Mouse (Mus musculus): ENCODE data around the gene Slit2. TPM values are rescaled to one million over a fixed set of nuclear protein-coding genes. Genes with fewer than 3 reads are reported as not detected.

The Slit2 gene
- polyA plus RNA-seq, 1 experiment from 2014 or later, result 38.9 TPM

DNA sequence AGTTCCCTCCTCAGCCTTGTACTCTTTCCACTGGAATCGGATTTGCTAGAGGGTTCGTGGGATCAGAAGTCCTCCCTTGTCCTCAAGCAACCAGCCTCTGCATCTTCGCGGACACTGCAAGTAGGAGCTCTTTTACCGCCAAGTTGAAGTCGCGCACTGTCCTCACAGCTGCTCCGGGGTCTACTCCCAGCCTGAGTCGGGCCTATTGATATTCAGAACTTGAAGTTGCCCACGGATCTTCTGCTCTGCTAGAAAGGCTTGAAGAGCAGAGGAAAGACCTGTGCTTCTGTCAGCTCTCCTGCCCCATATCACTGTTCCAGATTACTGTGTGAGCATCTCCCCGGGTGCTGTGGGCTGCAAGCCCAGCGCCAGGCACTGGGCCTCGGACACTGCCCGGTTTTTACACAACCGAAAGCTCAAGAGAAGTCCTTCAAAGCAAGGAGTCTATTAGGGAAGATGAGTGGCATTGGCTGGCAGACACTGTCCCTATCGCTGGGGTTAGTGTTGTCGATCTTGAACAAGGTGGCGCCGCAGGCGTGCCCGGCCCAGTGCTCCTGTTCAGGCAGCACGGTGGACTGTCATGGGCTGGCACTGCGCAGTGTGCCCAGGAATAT, 1.8 kb downstream of the Slit2 start:
- Histone ChIP-seq H3K9me3 (ENCODE audit: control insufficient read depth, low read length) (no peaks in the 10 kb centered on the region), H3K9ac (ENCODE audit: low read length) (peak overlapping the region; percentile 76), H3K4me2 (peak overlapping the region; percentile 72), H3K27ac (ENCODE audit: low read depth, low read length) (peak overlapping the region; percentile 9; the same call in 1 of the 2 replicates), H3K36me3 (ENCODE audit: control insufficient read depth, insufficient read depth, low read length) (no peaks in the 10 kb centered on the region), H3K27me3 (ENCODE audit: control insufficient read depth, insufficient read depth, low read length) (peaks cover 14% of the 10 kb centered on the region), H3K4me1 (ENCODE audit: control insufficient read depth, insufficient read depth, low read length) (peaks cover 21% of the 10 kb centered on the region), H3K4me3 (ENCODE audit: low read depth, low read length) (peak overlapping the region; percentile 62)
- peak; percentile 94 for DNase-seq (ENCODE audit: low spot score, missing footprints)
- ATAC-seq (ENCODE audit: low FRiP score), result no peak; the same call in 1 of the 2 replicates
- under 1% methylated on average over 23 of the region's 23 CpGs for WGBS

DNA sequence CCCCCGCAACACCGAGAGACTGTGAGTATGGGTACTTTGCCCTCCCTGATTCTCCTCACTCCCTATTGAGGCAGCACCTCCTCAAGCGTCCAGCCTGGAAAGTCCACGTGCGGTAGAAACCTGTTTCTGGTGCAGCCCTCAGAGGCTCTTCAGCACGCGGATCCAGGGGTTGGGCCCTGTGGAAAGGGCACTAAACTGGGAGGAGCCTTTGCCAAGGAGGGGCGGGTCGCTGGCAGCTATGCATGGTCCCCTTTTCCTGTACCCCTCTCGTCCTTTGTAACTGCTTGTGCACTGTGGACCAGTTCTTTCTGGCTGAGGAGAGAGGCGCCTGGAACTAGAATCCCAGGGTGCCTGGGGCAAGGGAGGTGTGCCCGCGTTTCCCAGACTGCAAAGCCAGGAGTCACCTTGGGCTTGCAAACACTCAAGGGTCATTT, 2.3 kb downstream of the Slit2 start:
- peak; percentile 10; the same call in 1 of the 2 replicates for ATAC-seq (ENCODE audit: low FRiP score)
- peaks cover 21% of the 10 kb centered on the region for H3K4me1 ChIP-seq (ENCODE audit: control insufficient read depth, insufficient read depth, low read length)
- no peaks in the 10 kb centered on the region for H3K9me3 ChIP-seq (ENCODE audit: control insufficient read depth, low read length)
- H3K4me3 ChIP-seq (ENCODE audit: low read depth, low read length), result peak overlapping the region; percentile 62
- 0% methylated on average over 13 of the region's 13 CpGs for WGBS
- peak overlapping the region; percentile 9; the same call in 1 of the 2 replicates for H3K27ac ChIP-seq (ENCODE audit: low read depth, low read length)
- H3K36me3 ChIP-seq (ENCODE audit: control insufficient read depth, insufficient read depth, low read length), result no peaks in the 10 kb centered on the region
- H3K9ac ChIP-seq (ENCODE audit: low read length), result peak overlapping the region; percentile 76
- H3K27me3 ChIP-seq (ENCODE audit: control insufficient read depth, insufficient read depth, low read length), result peaks cover 14% of the 10 kb centered on the region
- DNase-seq (ENCODE audit: low spot score, missing footprints), result peak; percentile 95
- H3K4me2 ChIP-seq, result peak overlapping the region; percentile 72

DNA sequence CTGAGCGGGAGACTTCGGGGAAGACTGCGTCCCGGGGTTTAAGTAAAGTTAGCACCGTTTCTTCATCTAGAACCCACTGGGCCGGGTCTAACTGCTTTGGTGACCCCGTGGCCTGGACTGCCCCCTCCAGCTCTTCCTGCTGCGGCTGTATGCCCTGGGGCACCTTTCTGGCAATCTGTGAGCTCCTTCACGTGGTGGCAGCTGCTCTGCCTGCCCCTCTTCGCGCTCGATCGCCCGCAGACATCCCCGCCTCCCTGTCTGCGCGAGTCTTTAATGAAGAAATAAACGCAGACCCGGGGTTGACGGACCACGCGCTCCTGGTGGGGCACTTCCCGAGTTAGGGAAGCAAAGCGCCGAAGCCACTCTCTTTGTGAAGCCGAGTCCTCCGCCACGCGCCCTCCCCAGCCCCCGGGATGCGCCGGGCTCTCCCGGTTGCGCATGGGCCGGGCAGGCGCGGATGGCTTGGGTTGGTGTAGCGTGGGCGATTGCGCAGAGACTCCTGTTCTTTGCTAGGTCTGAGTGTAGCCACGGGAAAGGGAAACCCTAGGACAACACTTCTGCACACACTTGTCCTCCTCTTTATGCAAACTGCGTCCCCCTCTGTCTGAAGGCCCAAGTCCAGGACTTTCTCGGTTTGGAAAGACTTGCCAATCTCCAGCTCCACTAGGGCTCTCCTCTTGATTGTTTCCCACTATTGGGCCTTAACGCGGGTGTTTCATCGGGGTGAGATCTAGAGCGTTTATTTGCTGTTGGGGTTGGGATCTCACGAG, 3.1 kb downstream of the Slit2 start:
- Histone ChIP-seq H3K4me2 (peak overlapping the region; percentile 72), H3K27me3 (ENCODE audit: control insufficient read depth, insufficient read depth, low read length) (peaks cover 14% of the 10 kb centered on the region), H3K4me1 (ENCODE audit: control insufficient read depth, insufficient read depth, low read length) (peaks cover 21% of the 10 kb centered on the region), H3K4me3 (ENCODE audit: low read depth, low read length) (peak overlapping the region; percentile 62), H3K27ac (ENCODE audit: low read depth, low read length) (0 out of 2 replicates have a peak overlapping the region, but pooled peaks have one; percentile 22), H3K9ac (ENCODE audit: low read length) (peak overlapping the region; percentile 76), H3K9me3 (ENCODE audit: control insufficient read depth, low read length) (no peaks in the 10 kb centered on the region), H3K36me3 (ENCODE audit: control insufficient read depth, insufficient read depth, low read length) (no peaks in the 10 kb centered on the region)
- under 1% methylated on average over 48 of the region's 48 CpGs for WGBS
- peak; percentile 94 for DNase-seq (ENCODE audit: low spot score, missing footprints)
- peak; percentile 30 for ATAC-seq (ENCODE audit: low FRiP score)

DNA sequence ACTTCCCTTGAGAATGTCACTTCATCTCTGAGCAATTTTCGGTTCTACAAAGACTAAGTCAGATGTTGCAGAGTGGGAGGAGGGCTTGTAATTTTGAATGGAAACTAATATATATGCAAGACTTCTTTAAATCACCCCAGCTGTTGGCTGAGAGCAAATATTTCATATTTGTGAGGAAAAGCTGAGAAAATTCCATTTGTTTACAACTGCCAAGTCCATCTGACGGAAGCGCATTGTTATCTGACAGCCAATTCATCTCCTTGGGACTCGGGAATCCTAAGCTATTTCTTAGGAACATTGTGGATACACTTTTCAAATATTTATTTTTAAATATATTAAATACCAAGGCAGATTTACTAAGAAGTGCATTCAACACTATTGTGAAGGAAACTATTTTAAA, 8.0 kb downstream of the Slit2 start:
- WGBS, result 76% methylated on average over 4 of the region's 4 CpGs
- Histone ChIP-seq H3K27me3 (ENCODE audit: control insufficient read depth, insufficient read depth, low read length) (no peaks in the 10 kb centered on the region), H3K4me1 (ENCODE audit: control insufficient read depth, insufficient read depth, low read length) (peaks cover 3% of the 10 kb centered on the region), H3K9me3 (ENCODE audit: control insufficient read depth, low read length) (no peaks in the 10 kb centered on the region), H3K27ac (ENCODE audit: low read depth, low read length) (no peak overlapping the region), H3K4me2 (no peak overlapping the region), H3K9ac (ENCODE audit: low read length) (no peak overlapping the region), H3K36me3 (ENCODE audit: control insufficient read depth, insufficient read depth, low read length) (no peaks in the 10 kb centered on the region), H3K4me3 (ENCODE audit: low read depth, low read length) (no peak overlapping the region)
- ATAC-seq (ENCODE audit: low FRiP score) (no peak), DNase-seq (ENCODE audit: low spot score, missing footprints) (no peak)

DNA sequence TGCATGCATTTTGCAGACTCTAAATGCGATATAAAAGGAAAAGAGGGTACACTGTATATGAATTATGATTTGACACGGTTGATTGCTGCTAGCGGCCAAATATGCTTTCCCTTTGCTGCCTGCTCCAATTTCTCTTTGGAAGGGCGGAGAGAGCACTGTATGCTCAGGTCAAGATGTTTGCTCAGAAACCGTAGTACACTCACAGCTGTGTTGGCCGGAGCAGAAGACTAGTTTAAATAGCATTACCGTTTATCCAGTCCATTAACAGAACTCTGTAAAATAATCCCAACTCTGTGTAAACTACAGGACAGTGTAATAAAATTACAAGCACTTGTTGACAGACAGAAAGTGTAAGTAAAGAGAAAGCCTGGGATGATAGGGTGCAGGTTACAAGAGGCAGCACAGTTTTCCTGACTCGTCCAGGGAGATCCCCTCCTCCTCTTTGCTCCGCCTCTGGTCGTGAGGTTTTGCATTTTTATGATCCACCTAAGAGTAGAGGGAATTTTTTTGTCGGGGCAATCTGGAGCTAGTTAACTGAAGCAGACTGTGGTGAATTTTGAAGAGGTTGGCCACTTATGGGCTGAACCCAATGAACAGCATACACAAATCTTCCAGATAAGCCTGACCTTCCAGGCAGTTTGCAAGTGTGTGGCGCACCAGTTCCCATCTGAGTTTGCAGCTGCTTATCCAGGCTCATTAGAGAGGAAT, 20.9 kb downstream of the Slit2 start:
- H3K27me3 ChIP-seq (ENCODE audit: control insufficient read depth, insufficient read depth, low read length), result no peaks in the 10 kb centered on the region
- no peaks in the 10 kb centered on the region for H3K36me3 ChIP-seq (ENCODE audit: control insufficient read depth, insufficient read depth, low read length)
- H3K4me3 ChIP-seq (ENCODE audit: low read depth, low read length), result no peak overlapping the region
- no peak overlapping the region for H3K4me2 ChIP-seq
- DNase-seq (ENCODE audit: low spot score, missing footprints), result no peak
- no peak; the same call in 1 of the 2 replicates for ATAC-seq (ENCODE audit: low FRiP score)
- 62% methylated on average over 12 of the region's 12 CpGs for WGBS
- H3K27ac ChIP-seq (ENCODE audit: low read depth, low read length), result no peak overlapping the region
- H3K4me1 ChIP-seq (ENCODE audit: control insufficient read depth, insufficient read depth, low read length), result peaks cover 9% of the 10 kb centered on the region
- no peak overlapping the region for H3K9ac ChIP-seq (ENCODE audit: low read length)
- H3K9me3 ChIP-seq (ENCODE audit: control insufficient read depth, low read length), result no peaks in the 10 kb centered on the region

DNA sequence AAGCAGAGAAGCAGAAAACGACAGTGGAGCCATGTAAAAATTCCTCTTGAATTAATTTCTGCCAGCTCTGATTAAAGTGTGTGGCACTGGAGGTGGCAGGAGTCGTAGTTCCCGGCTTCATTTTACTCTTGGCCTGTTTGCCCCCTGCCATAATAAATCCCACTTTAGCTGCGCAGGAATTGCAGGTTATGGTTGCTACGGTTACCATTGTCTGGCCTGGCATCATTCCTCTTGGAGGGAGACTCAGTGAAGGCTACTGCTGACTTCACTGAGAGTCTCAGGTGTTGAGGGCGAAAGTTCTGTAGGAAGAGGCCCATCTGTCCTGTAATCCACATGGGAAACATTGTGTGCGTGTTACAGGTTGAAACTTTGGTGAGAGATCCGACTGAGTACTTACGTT, 22.6 kb downstream of the Slit2 start:
- Histone ChIP-seq H3K27me3 (ENCODE audit: control insufficient read depth, insufficient read depth, low read length) (no peaks in the 10 kb centered on the region), H3K4me2 (no peak overlapping the region), H3K36me3 (ENCODE audit: control insufficient read depth, insufficient read depth, low read length) (no peaks in the 10 kb centered on the region), H3K9me3 (ENCODE audit: control insufficient read depth, low read length) (no peaks in the 10 kb centered on the region), H3K4me1 (ENCODE audit: control insufficient read depth, insufficient read depth, low read length) (peaks cover 10% of the 10 kb centered on the region), H3K27ac (ENCODE audit: low read depth, low read length) (no peak overlapping the region), H3K9ac (ENCODE audit: low read length) (no peak overlapping the region), H3K4me3 (ENCODE audit: low read depth, low read length) (no peak overlapping the region)
- WGBS, result 54% methylated on average over 9 of the region's 9 CpGs
- ATAC-seq (ENCODE audit: low FRiP score) (peak; percentile 49; the same call in 1 of the 2 replicates), DNase-seq (ENCODE audit: low spot score, missing footprints) (no peak)

DNA sequence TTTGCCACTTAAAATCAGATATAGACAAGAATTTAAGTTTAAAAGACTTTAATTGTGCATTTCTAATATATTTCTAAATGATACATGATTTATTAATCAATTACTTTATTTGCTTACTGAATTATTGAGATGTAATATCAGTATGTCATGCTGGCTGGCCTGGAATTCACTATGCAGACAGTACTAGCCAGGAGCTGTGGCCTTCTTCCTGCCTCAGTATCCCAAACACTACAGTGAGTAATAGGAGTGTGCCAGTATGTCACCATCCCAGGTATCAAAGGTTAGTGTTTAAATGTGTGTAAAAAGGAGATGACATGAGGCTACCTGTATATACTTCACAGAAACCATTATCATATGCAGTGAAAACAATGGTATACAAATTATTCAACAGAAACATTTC, 23.1 kb downstream of the Slit2 start:
- Histone ChIP-seq H3K9me3 (ENCODE audit: control insufficient read depth, low read length) (no peaks in the 10 kb centered on the region), H3K4me3 (ENCODE audit: low read depth, low read length) (no peak overlapping the region), H3K4me2 (no peak overlapping the region), H3K4me1 (ENCODE audit: control insufficient read depth, insufficient read depth, low read length) (peaks cover 10% of the 10 kb centered on the region), H3K27ac (ENCODE audit: low read depth, low read length) (no peak overlapping the region), H3K9ac (ENCODE audit: low read length) (no peak overlapping the region), H3K36me3 (ENCODE audit: control insufficient read depth, insufficient read depth, low read length) (no peaks in the 10 kb centered on the region), H3K27me3 (ENCODE audit: control insufficient read depth, insufficient read depth, low read length) (no peaks in the 10 kb centered on the region)
- ATAC-seq (ENCODE audit: low FRiP score) (no peak), DNase-seq (ENCODE audit: low spot score, missing footprints) (no peak)

DNA sequence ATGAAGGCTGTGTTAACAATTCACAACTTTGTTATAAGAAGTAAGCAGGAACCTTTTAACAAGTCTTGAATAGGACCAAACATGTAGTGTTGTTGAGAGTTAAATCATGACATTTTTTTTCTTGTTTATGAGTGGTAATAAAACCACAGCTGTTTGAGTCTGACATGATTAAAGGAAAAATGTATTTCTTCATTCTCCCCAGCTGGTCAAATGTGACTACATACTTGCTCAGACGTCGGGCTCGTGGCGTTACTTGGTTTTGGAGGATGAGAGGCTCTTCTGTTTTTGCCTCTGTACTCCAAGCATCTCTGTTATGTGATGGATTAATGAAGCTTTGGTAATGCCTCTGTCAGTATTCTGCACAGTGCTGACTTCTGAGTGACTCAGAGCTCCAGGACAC, 40.5 kb downstream of the Slit2 start:
- Histone ChIP-seq H3K9me3 (ENCODE audit: control insufficient read depth, low read length) (no peaks in the 10 kb centered on the region), H3K4me1 (ENCODE audit: control insufficient read depth, insufficient read depth, low read length) (no peaks in the 10 kb centered on the region), H3K9ac (ENCODE audit: low read length) (no peak overlapping the region), H3K36me3 (ENCODE audit: control insufficient read depth, insufficient read depth, low read length) (no peaks in the 10 kb centered on the region), H3K4me3 (ENCODE audit: low read depth, low read length) (no peak overlapping the region), H3K4me2 (no peak overlapping the region), H3K27me3 (ENCODE audit: control insufficient read depth, insufficient read depth, low read length) (no peaks in the 10 kb centered on the region), H3K27ac (ENCODE audit: low read depth, low read length) (no peak overlapping the region)
- DNase-seq (ENCODE audit: low spot score, missing footprints) (no peak), ATAC-seq (ENCODE audit: low FRiP score) (no peak)
- 93% methylated on average over 4 of the region's 4 CpGs for WGBS

DNA sequence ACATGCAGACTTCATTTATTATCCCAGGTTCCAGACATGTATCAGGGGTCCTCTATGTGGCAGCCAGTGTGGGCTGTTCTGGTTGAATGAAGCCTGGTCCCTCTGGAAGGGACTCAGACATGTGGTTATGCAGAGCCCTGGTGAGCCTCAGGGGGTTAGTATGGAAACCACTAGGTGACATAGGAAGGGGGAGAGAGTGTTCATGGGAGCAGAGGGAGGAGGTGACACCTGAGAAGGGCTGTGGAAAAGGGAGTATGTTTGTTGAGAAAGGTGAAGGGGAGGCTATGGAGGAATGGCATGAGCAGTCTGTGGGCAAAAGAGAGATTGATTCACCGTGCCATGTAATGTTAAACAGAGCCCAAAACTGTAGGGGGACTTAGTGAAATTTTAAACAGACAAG, 51.9 kb downstream of the Slit2 start:
- no peak for DNase-seq (ENCODE audit: low spot score, missing footprints)
- Histone ChIP-seq H3K27me3 (ENCODE audit: control insufficient read depth, insufficient read depth, low read length) (no peaks in the 10 kb centered on the region), H3K4me1 (ENCODE audit: control insufficient read depth, insufficient read depth, low read length) (no peaks in the 10 kb centered on the region), H3K4me2 (no peak overlapping the region), H3K4me3 (ENCODE audit: low read depth, low read length) (no peak overlapping the region), H3K9ac (ENCODE audit: low read length) (no peak overlapping the region), H3K27ac (ENCODE audit: low read depth, low read length) (no peak overlapping the region), H3K36me3 (ENCODE audit: control insufficient read depth, insufficient read depth, low read length) (no peaks in the 10 kb centered on the region), H3K9me3 (ENCODE audit: control insufficient read depth, low read length) (no peaks in the 10 kb centered on the region)
- no peak for ATAC-seq (ENCODE audit: low FRiP score)
- 83% methylated on average over 1 of the region's 1 CpGs for whole genome bisulfite sequencing
